Mouse (Mus musculus) mesoderm, embryonic 11.5 days (tissue): ENCODE results near the gene Ucp1.
"Not testable (repeated sequence)": the region's sequence is repeated elsewhere in the genome, so short reads cannot be mapped to it uniquely, and the experiment has no call there.

Experiments used
- DNase-seq: peaks from one replicate; pipeline ENCODE4 v3.0.0-alpha.2; 2012; ENCODE audit warnings: low read depth, low spot score

The Ucp1 gene

DNA sequence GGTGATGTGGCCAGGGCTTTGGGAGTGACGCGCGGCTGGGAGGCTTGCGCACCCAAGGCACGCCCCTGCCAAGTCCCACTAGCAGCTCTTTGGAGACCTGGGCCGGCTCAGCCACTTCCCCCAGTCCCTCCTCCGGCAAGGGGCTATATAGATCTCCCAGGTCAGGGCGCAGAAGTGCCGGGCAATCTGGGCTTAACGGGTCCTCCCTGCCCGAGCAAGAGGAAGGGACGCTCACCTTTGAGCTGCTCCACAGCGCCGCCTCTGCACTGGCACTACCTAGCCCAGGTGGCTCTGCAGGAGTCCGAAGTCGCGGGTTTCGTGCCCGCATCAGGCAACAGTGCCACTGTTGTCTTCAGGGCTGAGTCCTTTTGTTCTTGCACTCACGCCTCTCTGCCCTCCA, at the start of gene Ucp1:
TSS of gene Ucp1 (plus strand) at position 177 of the 400 bp plus-strand sequence.
- no peak for DNase-seq

- no peak for DNase-seq
Measured at GRCm38 (mm10) chr8:83244151-83244550, 46.0 kb upstream of the Ucp1 start.

- DNase-seq: no peak
Measured at GRCm38 (mm10) chr8:83250858-83251257, 39.3 kb upstream of the Ucp1 start.

DNA sequence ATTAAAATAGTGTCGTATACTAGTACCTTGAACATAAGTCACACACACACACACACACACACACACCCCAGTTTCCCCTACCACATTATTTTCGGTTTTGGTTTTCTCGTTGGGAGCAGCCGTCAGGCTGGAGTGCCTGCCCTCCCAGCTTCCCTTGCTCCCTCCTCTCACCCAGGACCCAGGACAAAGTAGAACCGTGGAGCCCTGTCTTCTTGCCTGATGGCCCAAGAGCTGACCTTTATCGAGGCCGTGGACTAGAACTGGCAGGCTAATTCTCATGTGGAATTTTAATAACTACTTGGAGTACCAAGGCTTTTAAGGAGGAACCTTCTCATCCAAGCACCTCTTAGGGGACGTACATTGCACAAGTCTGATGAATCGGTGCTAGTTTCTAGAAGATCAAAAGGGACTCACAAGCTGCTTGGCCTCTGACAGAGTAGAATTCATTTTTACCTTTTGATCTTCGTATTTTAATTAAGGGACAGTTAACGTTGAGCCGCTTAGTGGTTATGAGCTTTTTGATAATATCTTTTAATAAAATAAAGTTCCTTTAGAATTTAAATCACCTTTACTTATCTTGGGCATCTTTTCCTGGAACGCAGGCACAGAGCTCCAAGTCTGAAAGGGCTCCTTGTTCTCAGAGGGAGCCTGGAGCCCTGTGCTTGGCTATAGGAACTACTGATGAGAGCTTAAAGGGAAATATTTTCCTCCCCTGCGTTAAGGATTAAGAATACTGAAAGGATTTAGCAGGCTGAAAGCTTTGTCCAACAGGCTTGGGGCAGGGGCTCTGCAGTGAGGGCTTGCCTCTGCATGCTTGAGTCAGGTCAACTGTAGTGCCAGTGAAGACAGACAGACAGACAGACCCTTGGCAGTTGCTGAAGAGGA, 38.5 kb upstream of the Ucp1 start:
- no peak for DNase-seq

- DNase-seq: no peak
Measured at GRCm38 (mm10) chr8:83252791-83253190, 37.4 kb upstream of the Ucp1 start.

- no peak for DNase-seq
Measured at GRCm38 (mm10) chr8:83257631-83258030, 32.5 kb upstream of the Ucp1 start.

DNA sequence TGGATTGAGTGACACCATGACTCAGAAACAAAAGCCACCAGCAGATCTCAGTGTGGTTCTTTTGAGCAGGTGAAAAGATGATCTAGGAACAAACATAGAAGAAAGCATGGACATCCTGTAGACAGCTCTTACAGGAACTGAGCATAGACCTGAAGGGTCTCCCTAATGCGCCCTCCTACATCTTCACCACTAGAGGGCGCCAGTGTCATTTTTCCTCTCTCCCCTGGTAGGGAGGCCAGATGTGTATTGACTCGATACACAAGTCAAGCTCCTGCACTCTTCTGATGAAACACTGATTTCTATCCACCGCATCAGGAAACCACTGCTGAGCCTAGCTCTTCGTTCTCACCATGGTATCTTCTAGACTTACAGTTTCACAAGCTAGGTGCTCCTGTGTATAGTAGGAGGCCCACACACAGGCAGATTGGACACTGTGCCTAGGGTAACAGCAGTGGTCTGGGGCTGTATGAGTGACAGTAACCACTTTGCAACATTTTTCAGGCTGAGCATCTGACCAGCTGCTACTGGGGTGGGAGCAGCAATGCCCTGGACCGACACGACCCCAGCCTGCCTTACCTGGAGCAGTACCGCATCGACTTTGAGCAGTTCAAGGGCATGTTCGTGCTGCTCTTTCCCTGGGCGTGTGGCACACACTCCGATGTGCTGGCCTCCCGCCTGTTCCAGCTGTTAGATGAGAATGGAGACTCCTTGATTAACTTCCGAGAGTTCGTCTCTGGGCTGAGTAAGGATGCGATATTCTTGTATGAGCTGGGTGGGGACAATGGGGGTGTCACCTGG, 29.5 kb upstream of the Ucp1 start:
- DNase-seq: peak; percentile 83

DNA sequence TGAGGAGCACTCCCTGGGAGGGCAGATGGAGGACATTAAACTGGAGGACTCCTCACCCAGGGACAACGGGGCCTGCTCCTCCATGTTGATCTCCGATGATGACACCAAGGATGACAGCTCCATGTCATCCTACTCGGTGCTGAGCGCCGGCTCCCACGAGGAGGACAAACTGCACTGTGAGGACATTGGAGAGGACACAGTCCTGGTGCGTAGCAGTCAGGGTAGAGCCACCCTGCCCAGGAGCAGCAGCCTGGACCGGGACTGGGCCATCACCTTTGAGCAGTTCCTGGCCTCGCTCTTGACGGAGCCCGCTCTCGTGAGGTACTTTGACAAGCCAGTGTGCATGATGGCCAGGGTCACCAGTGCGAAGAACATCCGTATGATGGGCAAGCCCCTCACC, 19.0 kb upstream of the Ucp1 start:
- DNase-seq: no peak

GRCm38 (mm10) chr8:83272464-83272863, 17.7 kb upstream of the Ucp1 start:
- no peak for DNase-seq

- no peak for DNase-seq
Measured at GRCm38 (mm10) chr8:83274470-83274869, 15.7 kb upstream of the Ucp1 start.

- no peak for DNase-seq
Measured at GRCm38 (mm10) chr8:83278431-83278830, 11.7 kb upstream of the Ucp1 start.

GRCm38 (mm10) chr8:83285391-83285790, 4.8 kb upstream of the Ucp1 start:
- no peak for DNase-seq

DNA sequence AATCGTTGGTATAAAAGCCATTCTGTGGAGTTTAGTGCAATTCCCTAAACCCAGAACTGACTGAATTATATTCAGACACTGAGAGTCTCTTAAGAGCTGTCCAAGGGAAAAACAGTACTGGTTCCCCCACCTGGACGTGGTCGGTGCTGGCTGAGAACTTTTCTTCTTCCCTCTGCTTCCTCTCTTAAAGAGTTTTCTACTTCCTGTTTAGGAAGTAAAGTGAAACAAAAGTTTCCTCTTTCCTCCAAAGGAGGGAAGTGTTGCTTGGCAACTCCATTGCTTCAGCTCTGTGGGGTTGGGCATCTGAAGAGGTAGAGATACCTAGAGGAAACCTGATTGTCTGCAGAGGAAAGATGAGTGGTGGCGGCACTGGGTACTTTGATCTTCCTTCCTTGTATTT, 7.2 kb downstream of the Ucp1 start:
- DNase-seq: no peak

DNA sequence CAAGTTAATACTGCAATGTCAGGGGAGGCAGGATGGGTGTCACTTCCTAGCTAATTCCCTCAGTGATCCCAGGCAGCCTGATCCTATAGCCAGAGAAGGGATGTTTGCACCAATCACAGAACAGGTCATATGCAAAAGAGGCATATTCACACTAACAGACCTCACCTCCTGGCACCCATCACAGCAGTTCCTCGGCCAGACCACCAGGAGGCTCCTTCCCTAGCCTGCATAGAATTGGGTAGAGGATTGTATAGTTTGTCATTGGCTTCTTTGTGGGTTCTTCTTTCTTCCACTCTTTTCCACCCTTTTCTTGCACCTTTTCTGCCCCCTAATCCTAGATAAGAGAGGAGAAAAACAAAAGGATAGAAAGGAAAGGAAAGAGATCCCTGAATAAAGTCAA, 10.0 kb downstream of the Ucp1 start:
- no peak for DNase-seq

- DNase-seq: no peak
Measured at GRCm38 (mm10) chr8:83304946-83305345, 14.8 kb downstream of the Ucp1 start.

- DNase-seq: no peak
Measured at GRCm38 (mm10) chr8:83309836-83310235, 19.7 kb downstream of the Ucp1 start.

DNA sequence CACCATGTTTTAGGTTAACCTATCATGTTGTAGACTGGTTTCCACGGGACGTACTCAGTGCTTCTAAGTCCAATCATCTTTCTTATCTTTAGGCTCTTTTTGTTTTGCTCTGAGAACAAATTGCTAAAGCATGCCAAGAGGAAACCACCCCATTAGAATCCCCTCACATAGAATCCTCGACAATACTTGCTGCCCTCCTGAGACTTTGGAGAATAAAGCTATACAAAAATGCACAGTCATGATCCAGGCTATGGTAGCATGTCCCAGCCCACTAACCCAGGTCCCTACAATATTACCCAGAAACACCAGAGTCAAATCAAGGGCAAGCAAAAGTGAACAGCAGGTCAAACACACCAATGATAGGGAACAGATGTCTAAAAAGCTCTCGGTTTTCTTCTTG, 24.9 kb downstream of the Ucp1 start:
- DNase-seq: not testable (repeated sequence)

- DNase-seq: no peak
Measured at GRCm38 (mm10) chr8:83315691-83316090, 25.5 kb downstream of the Ucp1 start.

DNA sequence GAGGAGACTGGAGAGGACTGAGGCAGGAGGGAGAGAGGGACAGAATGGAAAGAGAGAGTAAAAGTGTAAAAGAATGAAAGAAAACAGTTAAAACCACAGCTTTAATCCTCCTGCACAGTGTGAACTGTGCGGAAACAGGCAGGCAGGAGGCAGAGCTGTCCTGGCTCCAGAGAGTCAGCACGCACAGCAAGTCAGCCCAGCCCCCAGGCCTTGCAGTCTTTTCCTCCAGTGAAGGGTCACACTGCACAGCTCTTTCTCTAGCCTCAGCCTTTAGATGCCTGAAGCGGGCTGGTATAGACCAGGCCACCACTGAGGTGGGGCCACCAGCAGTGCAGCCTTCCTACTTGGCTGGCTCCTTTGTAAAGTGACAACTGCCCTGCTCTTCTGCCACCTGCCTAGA, 30.4 kb downstream of the Ucp1 start:
- DNase-seq: no peak

GRCm38 (mm10) chr8:83322374-83322773, 32.2 kb downstream of the Ucp1 start:
- no peak for DNase-seq

DNA sequence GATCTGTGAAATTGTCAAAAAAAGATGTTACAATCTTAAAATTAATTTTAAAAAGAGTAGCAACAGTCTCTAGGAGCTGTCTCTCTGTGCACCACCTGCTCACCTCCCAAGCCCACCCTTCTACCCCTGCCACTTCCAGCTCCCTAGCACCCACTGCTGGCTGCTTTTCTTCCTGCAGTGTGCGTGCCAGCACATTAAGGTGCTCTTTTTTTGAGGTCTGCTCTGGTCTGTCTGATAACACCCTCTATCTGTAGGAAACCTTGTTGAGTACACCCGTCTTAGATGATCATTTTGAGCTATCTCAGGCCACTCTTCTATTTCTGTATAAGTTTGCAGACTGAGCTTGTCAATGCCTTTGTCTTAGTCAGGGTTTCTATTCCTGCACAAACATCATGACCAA, 32.9 kb downstream of the Ucp1 start:
- no peak for DNase-seq

- DNase-seq: no peak
Measured at GRCm38 (mm10) chr8:83327889-83328288, 37.7 kb downstream of the Ucp1 start.

- DNase-seq: peak; percentile 59
Measured at GRCm38 (mm10) chr8:83331567-83331898, 41.4 kb downstream of the Ucp1 start.
